Mouse (Mus musculus): Measurements from ENCODE around the gene Adcy1.

Adcy1 gene

GRCm38 (mm10) chr11:7063001-7063584, at the start of gene Adcy1:
Adcy1 (plus strand) TSS chr11:7063489.
- peak; percentile 36 for DNase-seq (ENCODE audit: low read depth, low spot score)

DNA sequence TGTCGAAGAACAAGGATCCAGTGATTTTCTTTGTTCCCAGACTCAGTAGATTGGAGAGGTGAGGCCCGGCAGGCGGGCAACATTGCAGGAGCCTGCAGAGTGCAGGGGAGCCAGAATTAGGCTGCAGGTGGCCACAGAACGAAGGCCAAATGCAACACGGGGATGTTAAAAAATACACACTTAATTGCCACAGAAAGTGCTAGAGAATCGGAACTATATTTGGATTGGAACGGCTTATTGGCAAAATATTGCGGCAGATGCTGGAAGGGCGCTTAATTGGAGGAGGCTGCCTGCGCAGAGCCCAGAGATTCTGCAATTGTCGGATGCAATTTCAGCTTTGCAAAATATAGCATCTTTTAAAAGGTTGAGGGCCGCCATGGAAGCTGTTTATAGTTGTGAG, 46.4 kb upstream of the Adcy1 start:
- no peak for DNase-seq (ENCODE audit: low read depth, low spot score)

GRCm38 (mm10) chr11:7018078-7018477, 45.2 kb upstream of the Adcy1 start:
- DNase-seq (ENCODE audit: low read depth, low spot score) = no peak

DNA sequence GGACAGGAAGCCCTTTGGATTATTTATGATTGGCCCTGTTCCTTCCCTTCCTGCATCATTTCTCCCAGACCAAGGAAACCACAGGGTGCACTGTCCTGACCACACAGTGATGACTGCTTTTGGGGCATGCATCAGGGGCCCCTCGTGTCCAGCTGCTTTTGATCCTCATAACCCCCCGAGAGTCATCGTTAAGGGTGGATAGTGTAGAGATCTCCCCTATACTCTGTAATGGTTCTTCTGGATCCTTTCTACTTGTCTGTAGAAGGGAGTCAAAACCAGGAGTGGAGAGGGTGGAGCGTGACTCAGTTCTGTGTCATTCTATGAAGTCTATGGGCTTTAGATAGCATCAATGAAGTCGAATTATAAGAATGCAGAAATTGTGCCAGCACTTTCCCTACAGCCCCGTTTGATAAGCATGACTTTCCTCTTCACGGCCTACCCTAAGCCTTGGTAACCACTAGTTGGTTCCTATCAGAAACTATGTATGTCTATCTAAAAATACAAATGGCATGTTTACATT, 44.2 kb upstream of the Adcy1 start:
- DNase-seq (ENCODE audit: low read depth, low spot score) = no peak

DNA sequence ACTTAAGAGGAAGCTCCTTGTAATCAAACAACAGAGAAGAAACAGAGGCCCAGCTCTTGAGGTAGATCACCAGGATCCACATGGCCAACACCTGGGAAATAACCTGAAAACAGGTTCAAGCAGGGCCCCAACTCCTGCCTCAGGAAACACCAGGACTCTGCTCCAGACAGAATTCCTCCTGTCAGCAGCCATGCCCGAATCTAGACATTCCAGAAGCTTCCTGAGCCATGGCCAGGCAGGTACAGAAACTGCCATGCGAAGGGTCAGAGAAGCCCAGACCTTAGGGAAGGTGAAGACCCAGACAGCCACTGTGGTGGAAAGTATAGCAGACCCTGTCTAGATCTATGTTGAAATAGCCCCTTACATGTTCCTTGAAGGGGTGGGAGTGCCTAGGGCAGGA, 30.2 kb upstream of the Adcy1 start:
- no peak for DNase-seq (ENCODE audit: low read depth, low spot score)

DNA sequence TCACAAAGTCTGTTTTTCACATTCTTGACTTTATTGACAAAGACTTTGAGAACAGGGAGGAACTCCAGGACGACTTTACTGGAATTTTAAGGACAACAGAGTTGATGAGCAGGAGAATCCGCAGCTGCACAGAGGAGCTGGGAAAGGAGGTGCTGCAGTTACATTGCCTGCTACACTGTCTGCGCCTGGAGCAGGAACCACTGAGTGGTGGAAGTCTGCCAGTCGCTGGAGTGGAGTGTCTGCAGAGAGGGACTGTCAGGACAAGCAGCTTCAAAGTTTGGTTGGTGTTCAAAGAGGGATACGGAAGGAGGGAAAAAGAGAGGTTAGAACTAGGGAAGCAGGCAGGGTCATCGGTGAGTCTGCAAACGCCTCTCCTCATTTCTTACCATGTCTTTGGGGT, 23.6 kb upstream of the Adcy1 start:
- no peak for DNase-seq (ENCODE audit: low read depth, low spot score)

DNA sequence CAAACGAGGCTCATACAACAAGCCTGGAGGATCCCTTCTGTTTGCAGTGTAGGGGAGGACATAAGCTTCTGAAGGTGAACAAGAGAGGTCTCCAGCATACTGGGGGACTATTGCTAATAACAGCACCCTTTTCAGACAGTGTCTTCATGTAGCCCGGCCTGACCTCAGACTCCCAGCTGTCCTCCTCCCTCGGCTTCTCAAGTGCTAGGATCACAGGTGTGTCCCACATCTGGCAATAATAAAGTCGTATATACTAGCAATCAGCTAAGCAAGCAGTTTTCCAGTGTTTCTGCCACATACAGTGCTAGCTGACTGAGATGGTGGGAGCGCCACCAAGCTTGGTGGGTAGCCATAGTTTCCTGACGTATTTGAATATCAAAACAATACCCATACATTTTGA, 22.5 kb upstream of the Adcy1 start:
- no peak for DNase-seq (ENCODE audit: low read depth, low spot score)

DNA sequence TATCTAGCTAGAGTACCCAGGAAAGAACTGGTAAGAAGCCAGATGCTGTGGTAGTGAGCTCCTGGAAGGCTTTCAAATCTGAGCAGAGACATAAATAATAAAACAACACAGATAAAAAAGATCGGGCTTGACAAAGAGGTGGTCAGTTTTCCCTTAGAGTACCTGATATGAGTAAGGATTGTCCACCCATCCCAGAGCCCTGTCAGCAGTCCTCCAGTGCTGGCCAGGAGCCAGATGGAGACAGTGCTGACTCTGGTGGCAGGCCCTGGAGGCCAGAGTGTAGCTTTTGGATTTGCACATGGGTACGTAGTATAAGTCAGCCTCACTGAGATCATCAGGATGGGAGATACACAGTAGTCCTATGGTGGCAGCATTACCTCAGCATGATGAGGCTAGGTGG, 16.1 kb upstream of the Adcy1 start:
- DNase-seq (ENCODE audit: low read depth, low spot score) = no peak

GRCm38 (mm10) chr11:7047584-7047983, 15.7 kb upstream of the Adcy1 start:
- no peak for DNase-seq (ENCODE audit: low read depth, low spot score)

DNA sequence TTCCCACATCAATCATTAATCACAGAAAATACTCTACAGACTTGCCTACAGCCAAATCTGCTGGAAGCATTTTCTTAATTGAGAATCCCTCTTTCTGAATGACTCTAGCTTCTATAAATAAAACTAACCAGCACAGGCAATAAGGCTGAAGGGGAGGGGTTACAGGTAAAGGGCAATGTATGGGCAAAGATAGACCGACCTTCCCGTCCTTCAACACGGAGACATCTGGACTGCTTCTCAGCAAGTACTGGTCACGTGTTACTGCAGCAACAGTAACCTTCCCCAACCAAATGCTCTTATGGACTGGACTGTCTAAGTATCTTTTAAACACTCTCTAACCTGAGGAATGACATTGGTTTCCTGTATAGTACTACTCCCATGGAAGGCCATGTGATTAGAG, 9.6 kb upstream of the Adcy1 start:
- no peak for DNase-seq (ENCODE audit: low read depth, low spot score)

- DNase-seq (ENCODE audit: low read depth, low spot score) = no peak
These were observed 8.5 kb upstream of the Adcy1 start for GRCm38 (mm10) chr11:7054662-7055265.

GRCm38 (mm10) chr11:7055455-7056017, 7.8 kb upstream of the Adcy1 start:
- peak; percentile 44 for DNase-seq (ENCODE audit: low read depth, low spot score)

GRCm38 (mm10) chr11:7056121-7056520, 7.2 kb upstream of the Adcy1 start:
- no peak for DNase-seq (ENCODE audit: low read depth, low spot score)

GRCm38 (mm10) chr11:7057781-7058180, 5.5 kb upstream of the Adcy1 start:
- DNase-seq (ENCODE audit: low read depth, low spot score) = no peak

DNA sequence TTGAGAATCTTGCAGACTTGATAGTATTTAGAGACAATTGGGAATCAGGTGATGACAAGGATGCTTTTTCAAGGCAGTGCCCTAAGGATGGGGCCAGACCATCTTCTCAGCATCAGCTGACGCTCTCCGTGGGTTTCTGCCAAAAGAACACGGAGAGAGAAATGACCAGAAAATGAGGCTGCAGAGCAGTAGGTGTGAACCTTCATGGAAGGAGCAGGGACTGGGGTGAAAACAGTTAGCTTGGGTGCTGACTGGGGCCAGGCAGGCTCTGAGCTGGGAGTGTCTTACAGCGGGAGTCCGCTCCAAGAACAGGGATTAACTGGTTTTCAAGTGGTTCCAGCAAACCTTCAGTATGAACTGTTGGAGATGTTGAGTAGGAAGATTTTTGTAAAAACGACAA, 1.3 kb upstream of the Adcy1 start:
- no peak for DNase-seq (ENCODE audit: low read depth, low spot score)

DNA sequence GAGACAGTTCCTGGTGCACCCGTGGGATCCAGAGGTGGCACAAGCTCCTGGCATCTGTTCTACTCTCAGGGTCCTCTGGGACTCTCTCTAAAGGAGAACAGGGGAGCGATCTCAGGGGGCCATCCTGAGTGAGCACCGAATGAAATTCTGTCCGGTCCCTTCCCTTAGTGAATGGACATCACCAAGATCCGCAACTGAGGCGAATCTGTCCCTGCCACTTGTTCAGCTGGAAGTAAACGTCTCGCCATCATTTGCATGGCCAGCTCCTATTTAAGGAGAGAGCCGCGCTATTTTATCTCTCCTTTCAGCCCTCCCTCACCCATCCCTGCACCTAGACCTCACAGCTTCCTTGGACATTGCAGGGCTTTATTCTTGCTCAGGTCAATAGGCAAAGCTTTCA, 723 bp upstream of the Adcy1 start:
- no peak for DNase-seq (ENCODE audit: low read depth, low spot score)

GRCm38 (mm10) chr11:7063681-7064267, 485 bp downstream of the Adcy1 start:
- DNase-seq (ENCODE audit: low read depth, low spot score) = peak; percentile 29

DNA sequence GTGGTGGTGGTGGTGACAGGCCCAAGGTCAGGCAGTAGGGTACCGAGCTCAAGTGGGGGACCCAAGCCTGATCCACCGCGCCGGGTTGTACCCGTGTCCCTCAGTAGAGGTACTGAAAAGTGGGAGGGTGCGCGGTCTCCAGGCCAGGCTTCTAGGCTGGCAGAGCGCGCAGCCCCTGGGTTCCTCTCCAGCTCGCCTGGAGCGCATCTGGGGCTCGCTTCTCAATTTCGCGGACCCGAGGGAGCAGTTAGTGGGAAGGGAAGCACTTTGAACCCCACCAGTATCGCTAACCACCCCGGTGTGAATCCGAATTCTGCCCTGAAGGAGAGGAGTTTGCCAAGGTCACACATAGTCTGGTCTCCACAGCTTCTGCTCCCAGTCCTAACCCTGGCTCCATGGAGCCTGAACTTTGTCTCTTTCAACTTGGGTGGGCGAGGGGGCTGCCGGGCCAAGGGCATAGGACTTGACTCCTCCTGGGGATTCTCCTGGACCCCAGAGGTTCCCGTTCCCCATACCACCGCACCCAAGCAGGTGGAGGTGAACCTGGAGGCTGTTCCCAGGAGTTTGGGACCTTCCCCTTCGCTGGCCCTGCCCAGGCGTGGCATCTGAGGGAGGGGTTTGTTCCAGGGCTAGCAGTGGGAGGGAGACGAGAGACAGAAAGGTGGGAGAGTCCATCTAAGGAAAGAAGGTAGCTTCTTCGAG, 1.3 kb downstream of the Adcy1 start:
- peak; percentile 39 for DNase-seq (ENCODE audit: low read depth, low spot score)

GRCm38 (mm10) chr11:7065388-7065787, 2.1 kb downstream of the Adcy1 start:
- peak; percentile 20 for DNase-seq (ENCODE audit: low read depth, low spot score)

DNA sequence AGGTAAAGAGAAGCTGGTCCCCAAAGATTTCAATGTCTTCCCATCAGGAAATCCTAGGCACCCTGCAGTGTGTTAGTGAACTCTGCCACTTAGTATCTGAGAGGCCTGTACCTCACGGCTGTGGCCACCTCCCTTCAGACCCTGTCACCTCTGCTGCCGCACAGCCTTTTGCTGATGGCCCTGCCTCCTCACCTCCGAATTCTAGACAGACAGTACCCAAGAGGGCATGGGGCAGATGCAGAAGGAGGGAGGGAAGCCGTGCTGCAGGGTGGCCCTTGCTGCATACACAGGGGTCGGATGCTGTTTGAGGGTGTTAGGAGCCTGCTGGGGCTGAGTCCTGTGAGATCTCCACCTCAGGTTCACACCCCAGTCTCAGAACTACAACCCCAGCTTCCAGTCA, 2.6 kb downstream of the Adcy1 start:
- DNase-seq (ENCODE audit: low read depth, low spot score) = no peak

GRCm38 (mm10) chr11:7067263-7067662, 4.0 kb downstream of the Adcy1 start:
- DNase-seq (ENCODE audit: low read depth, low spot score) = no peak
